ENCODE assay signal across 9 mouse cellular contexts in the genomic region with DNA sequence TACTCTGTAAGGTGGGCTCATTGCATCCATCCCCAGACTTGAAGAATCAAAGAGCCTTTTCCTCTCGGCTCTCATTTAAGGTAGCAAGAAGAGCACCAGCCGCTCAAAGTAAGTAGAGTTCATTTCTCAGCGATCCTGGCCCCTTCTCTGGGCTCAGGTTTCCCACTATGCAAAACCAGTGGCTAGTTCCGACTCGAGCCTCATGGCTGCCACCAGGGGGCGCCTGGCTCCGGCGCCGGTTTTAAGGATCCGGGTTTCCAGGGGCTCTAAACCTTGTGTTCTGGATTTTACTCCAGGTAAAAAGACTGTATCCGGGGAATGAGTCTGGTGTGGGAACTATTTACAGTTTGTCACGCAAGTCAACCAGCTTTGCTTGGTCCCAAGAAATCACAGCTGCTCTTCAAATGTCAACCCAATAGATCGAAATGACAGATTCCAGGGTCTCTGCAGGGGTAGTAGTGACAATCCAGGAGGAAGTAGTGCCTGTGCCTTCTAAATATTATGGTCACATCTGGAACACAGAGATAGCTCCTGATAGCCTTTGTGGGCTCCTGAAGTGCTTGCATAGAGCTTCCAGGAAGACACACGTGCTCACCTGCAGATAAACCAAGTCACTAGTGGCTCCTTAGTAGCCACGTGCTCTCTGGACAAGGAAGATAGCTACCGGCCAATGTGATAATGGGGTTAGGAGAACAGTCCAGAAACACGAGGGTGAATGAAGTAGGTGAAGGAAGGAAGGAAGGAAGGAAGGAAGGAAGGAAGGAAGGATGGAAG. TPM values are rescaled to one million over a fixed set of nuclear protein-coding genes. Genes with fewer than 3 reads are reported as not detected.
DNase-seq lines count a peak whose midpoint lies in the region; ATAC-seq lines count a peak whose summit lies in the region.
"Had no signal": no experiment of that assay in that cellular context is flagged by ENCODE, and none has a peak within 500 bp of the region (broad histone marks: within the 10 kb centered on the region; RNA-seq: fewer than 3 reads in every experiment).

No protein-coding gene starts in this region.

- peaks cover 36% of the 10 kb centered on the region for H3K27me3 ChIP-seq in kidney, embryonic 14.5 days (ENCODE audit: control insufficient read depth, insufficient read depth, low read length)

- no peaks in the 10 kb centered on the region for H3K9me3 ChIP-seq in kidney, embryonic 14.5 days (ENCODE audit: control insufficient read depth, low read length)

- no peak overlapping the region for H3K9ac ChIP-seq in kidney, embryonic 14.5 days (ENCODE audit: low read depth, low read length)

- 22% methylated on average over 17 of the region's 17 CpGs for WGBS in kidney, embryonic 14.5 days

- H3K4me3 ChIP-seq in kidney, embryonic 14.5 days (ENCODE audit: low read length): no peak overlapping the region
- H3K4me3 ChIP-seq: erythroblast, embryonic 14.5 days had no signal

- ATAC-seq in kidney, embryonic 14.5 days (ENCODE audit: low FRiP score, low TSS enrichment): no peak
- ATAC-seq in common myeloid progenitor, adult 5-6 weeks (replicated peaks; ENCODE audit: low read depth, poor library complexity, severe bottlenecking): peak; percentile 64; the same call in 1 of the 2 replicates

- no peak overlapping the region for H3K27ac ChIP-seq in kidney, embryonic 14.5 days (ENCODE audit: low read depth, low read length)

- DNase-seq in kidney, adult 18-20 months: peak; percentile 70
- DNase-seq in MEL-GATA-1-ER (ENCODE audit: extremely low read depth, low read depth): peak; percentile 50
- peak; percentile 18 for DNase-seq in heart, adult 8-10 months (ENCODE audit: low spot score)
- DNase-seq in layer of hippocampus, postnatal 10 days (ENCODE audit: low spot score in 2 of 2): peak; percentile 73 to 79
- DNase-seq in lung, postnatal 25 days (ENCODE audit: low spot score): peak; percentile 49
- DNase-seq in testis, postnatal 14 days (ENCODE audit: low spot score): peak; percentile 56

- H3K36me3 ChIP-seq in kidney, embryonic 14.5 days (ENCODE audit: control insufficient read depth, insufficient read depth, low read length): no peaks in the 10 kb centered on the region

- peaks cover 7% of the 10 kb centered on the region; the same call in 1 of the 2 replicates for H3K4me1 ChIP-seq in kidney, embryonic 14.5 days (ENCODE audit: control insufficient read depth, insufficient read depth, low read length)

- no peak overlapping the region for H3K4me2 ChIP-seq in kidney, embryonic 14.5 days (replicated peaks; ENCODE audit: low read depth, low read length)

RNA-seq across cellular contexts. Expression of gene Ppy, which starts 1.6 kb away (rescaled TPM):
- not detected in 2 replicates for polyA plus RNA-seq in kidney, embryonic 14.5 days (2014; fragmentation: Nextera tagmentation; extraction: Ambion mirVana)
- not detected in 2 replicates for total RNA-seq in common myeloid progenitor, adult 5-6 weeks (2017)
- not detected for total RNA-seq in heart, adult 8-10 months (2022)
- not detected for total RNA-seq in layer of hippocampus, postnatal 10 days (2021)
- polyA plus RNA-seq: erythroblast, embryonic 14.5 days had no signal

RNA-seq across cellular contexts. Expression of gene Pyy, which starts 5.0 kb away (rescaled TPM):
- not detected in 2 replicates for polyA plus RNA-seq in kidney, embryonic 14.5 days (2014; fragmentation: Nextera tagmentation; extraction: Ambion mirVana)
- not detected in 2 replicates for total RNA-seq in common myeloid progenitor, adult 5-6 weeks (2017)
- not detected for total RNA-seq in heart, adult 8-10 months (2022)
- total RNA-seq in layer of hippocampus, postnatal 10 days (2021): not detected
- polyA plus RNA-seq: erythroblast, embryonic 14.5 days had no signal

RNA-seq across cellular contexts. Expression of gene Mpp2, which starts 14.4 kb away (rescaled TPM):
- polyA plus RNA-seq in kidney, embryonic 14.5 days (2014; fragmentation: Nextera tagmentation; extraction: Ambion mirVana): 6.9 and 10.3 TPM in 2 replicates
- total RNA-seq in common myeloid progenitor, adult 5-6 weeks (2017): 0.50 and 0.58 TPM in 2 replicates
- 1 to 10 TPM; 2.6 to 4.7 (median 4.3) TPM for total RNA-seq in heart, adult 8-10 months (2022)
- 100 to 1,000 TPM; 103 to 110 TPM for total RNA-seq in layer of hippocampus, postnatal 10 days (2021)

RNA-seq across cellular contexts. Expression of gene Nags, which starts 42.6 kb away (rescaled TPM):
- 0.09 TPM in 1 of 2 replicates, not detected in the other for polyA plus RNA-seq in kidney, embryonic 14.5 days (2014; fragmentation: Nextera tagmentation; extraction: Ambion mirVana)
- 0.53 and 1.7 TPM in 2 replicates for total RNA-seq in common myeloid progenitor, adult 5-6 weeks (2017)
- under 1 TPM; 0.14 to 0.30 (median 0.22) TPM for total RNA-seq in heart, adult 8-10 months (2022)
- not detected for total RNA-seq in layer of hippocampus, postnatal 10 days (2021)

RNA-seq across cellular contexts. Expression of gene Tmem101, which starts 53.5 kb away (rescaled TPM):
- polyA plus RNA-seq in kidney, embryonic 14.5 days (2014; fragmentation: Nextera tagmentation; extraction: Ambion mirVana): 26.5 and 28.2 TPM in 2 replicates
- 11.3 and 21.5 TPM in 2 replicates for total RNA-seq in common myeloid progenitor, adult 5-6 weeks (2017)
- 10 to 100 TPM; 12.7 to 15.5 (median 14.9) TPM for total RNA-seq in heart, adult 8-10 months (2022)
- total RNA-seq in layer of hippocampus, postnatal 10 days (2021): 10 to 100 TPM; 29.8 TPM

Comparison
In these comparisons a context has a peak if more than half of its experiments do, and no peak if none do; other contexts are left out.
1. DNase-seq: peak in every context shown above with its lines; median percentile 76 in layer of hippocampus, postnatal 10 days; 70 in kidney, adult 18-20 months; 56 in testis, postnatal 14 days; 50 in MEL-GATA-1-ER; 49 in lung, postnatal 25 days; 18 in heart, adult 8-10 months.
2. RNA of gene Mpp2, which starts 14.4 kb away (total RNA-seq): 103 to 110 TPM in layer of hippocampus, postnatal 10 days; 2.6 to 4.7 TPM in heart, adult 8-10 months and 0.50 to 0.58 TPM in common myeloid progenitor, adult 5-6 weeks; every median in the first group is over 10 times any median in the second.